Mouse (Mus musculus) ES-Bruce4 (cell line): ENCODE measurements around the gene E4f1.

Experiments
- CTCF ChIP-seq: IDR thresholded peaks from one replicate; pipeline ENCODE4 v1.8.1; 2011; ENCODE audit warnings: low read depth, low read length
- EP300 ChIP-seq: IDR thresholded peaks from 2 replicates; pipeline ENCODE4 v1.6.1; 2011; ENCODE audit warnings: low read depth, low read length; ENCODE audit not compliant: insufficient read depth
- POLR2A ChIP-seq: IDR thresholded peaks from one replicate; pipeline ENCODE4 v1.8.1; 2011; ENCODE audit warnings: low read length; ENCODE audit not compliant: insufficient read depth

- TF ChIP-seq CTCF (peak; percentile 65), POLR2A (no peak), EP300 (no peak)
Measured at GRCm38 (mm10) chr17:24441148-24441547, 29.0 kb downstream of the E4f1 start.
